Mouse (Mus musculus): ENCODE results near the gene Tuba1c. TPM values are rescaled to one million over a fixed set of nuclear protein-coding genes. Genes with fewer than 3 reads are reported as not detected.

The Tuba1c gene
- polyA plus RNA-seq, 1 experiment: 976 TPM

- Histone ChIP-seq H3ac (ENCODE audit: control insufficient read depth, insufficient read length, low read depth) (no peak overlapping the region), H3K79me3 (ENCODE audit: low read depth) (no peaks in the 10 kb centered on the region), H3K79me2 (ENCODE audit: control insufficient read depth, insufficient read depth) (peaks cover 4% of the 10 kb centered on the region), H3K4me3 (ENCODE audit: insufficient read depth, poor library complexity, severe bottlenecking) (no peak overlapping the region), H3K36me3 (ENCODE audit: control insufficient read depth, insufficient read depth) (no peaks in the 10 kb centered on the region), H3K27me3 (ENCODE audit: control insufficient read depth, insufficient read depth, insufficient read length) (no peaks in the 10 kb centered on the region)
- TF ChIP-seq CEBPB (IDR thresholded peaks at IDR 0.05; ENCODE audit: low read depth) (no peak), MAX (IDR thresholded peaks at IDR 0.05) (no peak), CTCF (IDR thresholded peaks at IDR 0.05; ENCODE audit: control insufficient read depth, insufficient read depth, insufficient read length) (no peak), MYOD1 (IDR thresholded peaks at IDR 0.05; ENCODE audit: control insufficient read depth, insufficient read length, low read depth) (no peak), MYOG (IDR thresholded peaks at IDR 0.05; ENCODE audit: control insufficient read depth, extremely low read depth, insufficient read length) (no peak), USF1 (IDR thresholded peaks at IDR 0.05; ENCODE audit: low read depth) (no peak), FOSL1 (IDR thresholded peaks at IDR 0.05; ENCODE audit: insufficient read depth, low read length, poor library complexity, severe bottlenecking) (no peak)
These were observed 40.9 kb upstream of the Tuba1c start for GRCm38 (mm10) chr15:98988787-98989186.

GRCm38 (mm10) chr15:98989701-98990430, 39.8 kb upstream of the Tuba1c start:
- Histone ChIP-seq H3K4me3 (ENCODE audit: insufficient read depth, poor library complexity, severe bottlenecking) (no peak overlapping the region), H3K36me3 (ENCODE audit: control insufficient read depth, insufficient read depth) (no peaks in the 10 kb centered on the region), H3K79me3 (ENCODE audit: low read depth) (no peaks in the 10 kb centered on the region), H3K79me2 (ENCODE audit: control insufficient read depth, insufficient read depth) (no peaks in the 10 kb centered on the region), H3ac (ENCODE audit: control insufficient read depth, insufficient read length, low read depth) (no peak overlapping the region), H3K27me3 (ENCODE audit: control insufficient read depth, insufficient read depth, insufficient read length) (no peaks in the 10 kb centered on the region)
- TF ChIP-seq MAX (IDR thresholded peaks at IDR 0.05) (no peak), USF1 (IDR thresholded peaks at IDR 0.05; ENCODE audit: low read depth) (no peak), FOSL1 (IDR thresholded peaks at IDR 0.05; ENCODE audit: insufficient read depth, low read length, poor library complexity, severe bottlenecking) (no peak), MYOG (IDR thresholded peaks at IDR 0.05; ENCODE audit: control insufficient read depth, extremely low read depth, insufficient read length) (no peak), CEBPB (IDR thresholded peaks at IDR 0.05; ENCODE audit: low read depth) (no peak), MYOD1 (IDR thresholded peaks at IDR 0.05; ENCODE audit: control insufficient read depth, insufficient read length, low read depth) (no peak), CTCF (IDR thresholded peaks at IDR 0.05; ENCODE audit: control insufficient read depth, insufficient read depth, insufficient read length) (no peak)

- Histone ChIP-seq H3K27me3 (ENCODE audit: control insufficient read depth, insufficient read depth, insufficient read length) (no peaks in the 10 kb centered on the region), H3K79me2 (ENCODE audit: control insufficient read depth, insufficient read depth) (no peaks in the 10 kb centered on the region), H3K36me3 (ENCODE audit: control insufficient read depth, insufficient read depth) (no peaks in the 10 kb centered on the region), H3K4me3 (ENCODE audit: insufficient read depth, poor library complexity, severe bottlenecking) (peak overlapping the region; percentile 7), H3K79me3 (ENCODE audit: low read depth) (no peaks in the 10 kb centered on the region), H3ac (ENCODE audit: control insufficient read depth, insufficient read length, low read depth) (peak overlapping the region; percentile 21)
- TF ChIP-seq FOSL1 (IDR thresholded peaks at IDR 0.05; ENCODE audit: insufficient read depth, low read length, poor library complexity, severe bottlenecking) (no peak), MYOG (IDR thresholded peaks at IDR 0.05; ENCODE audit: control insufficient read depth, extremely low read depth, insufficient read length) (no peak), MAX (IDR thresholded peaks at IDR 0.05) (no peak), CEBPB (IDR thresholded peaks at IDR 0.05; ENCODE audit: low read depth) (no peak), CTCF (IDR thresholded peaks at IDR 0.05; ENCODE audit: control insufficient read depth, insufficient read depth, insufficient read length) (no peak), USF1 (IDR thresholded peaks at IDR 0.05; ENCODE audit: low read depth) (no peak), MYOD1 (IDR thresholded peaks at IDR 0.05; ENCODE audit: control insufficient read depth, insufficient read length, low read depth) (no peak)
These were observed 38.8 kb upstream of the Tuba1c start for GRCm38 (mm10) chr15:98990669-98991539.

- H3K36me3 ChIP-seq (ENCODE audit: control insufficient read depth, insufficient read depth): no peaks in the 10 kb centered on the region
- no peak overlapping the region for H3ac ChIP-seq (ENCODE audit: control insufficient read depth, insufficient read length, low read depth)
- no peaks in the 10 kb centered on the region for H3K27me3 ChIP-seq (ENCODE audit: control insufficient read depth, insufficient read depth, insufficient read length)
- TF ChIP-seq MAX (IDR thresholded peaks at IDR 0.05): no peak
- TF ChIP-seq MYOD1 (IDR thresholded peaks at IDR 0.05; ENCODE audit: control insufficient read depth, insufficient read length, low read depth): no peak
- TF ChIP-seq FOSL1 (IDR thresholded peaks at IDR 0.05; ENCODE audit: insufficient read depth, low read length, poor library complexity, severe bottlenecking): no peak
- TF ChIP-seq MYOG (IDR thresholded peaks at IDR 0.05; ENCODE audit: control insufficient read depth, extremely low read depth, insufficient read length): no peak
- TF ChIP-seq USF1 (IDR thresholded peaks at IDR 0.05; ENCODE audit: low read depth): no peak
- TF ChIP-seq CEBPB (IDR thresholded peaks at IDR 0.05; ENCODE audit: low read depth): no peak
- TF ChIP-seq CTCF (IDR thresholded peaks at IDR 0.05; ENCODE audit: control insufficient read depth, insufficient read depth, insufficient read length): no peak
- H3K79me2 ChIP-seq (ENCODE audit: control insufficient read depth, insufficient read depth): no peaks in the 10 kb centered on the region
- no peaks in the 10 kb centered on the region for H3K79me3 ChIP-seq (ENCODE audit: low read depth)
- H3K4me3 ChIP-seq (ENCODE audit: insufficient read depth, poor library complexity, severe bottlenecking): no peak overlapping the region
These were observed 38.1 kb upstream of the Tuba1c start for GRCm38 (mm10) chr15:98991540-98992050.

- Histone ChIP-seq H3K27me3 (ENCODE audit: control insufficient read depth, insufficient read depth, insufficient read length) (no peaks in the 10 kb centered on the region), H3K36me3 (ENCODE audit: control insufficient read depth, insufficient read depth) (no peaks in the 10 kb centered on the region), H3K4me3 (ENCODE audit: insufficient read depth, poor library complexity, severe bottlenecking) (peak overlapping the region; percentile 15), H3K79me3 (ENCODE audit: low read depth) (no peaks in the 10 kb centered on the region), H3ac (ENCODE audit: control insufficient read depth, insufficient read length, low read depth) (peak overlapping the region; percentile 42), H3K79me2 (ENCODE audit: control insufficient read depth, insufficient read depth) (no peaks in the 10 kb centered on the region)
- TF ChIP-seq MYOD1 (IDR thresholded peaks at IDR 0.05; ENCODE audit: control insufficient read depth, insufficient read length, low read depth) (peak; percentile 3), MAX (IDR thresholded peaks at IDR 0.05) (peak; percentile 77), USF1 (IDR thresholded peaks at IDR 0.05; ENCODE audit: low read depth) (no peak), FOSL1 (IDR thresholded peaks at IDR 0.05; ENCODE audit: insufficient read depth, low read length, poor library complexity, severe bottlenecking) (no peak), CTCF (IDR thresholded peaks at IDR 0.05; ENCODE audit: control insufficient read depth, insufficient read depth, insufficient read length) (no peak), CEBPB (IDR thresholded peaks at IDR 0.05; ENCODE audit: low read depth) (no peak), MYOG (IDR thresholded peaks at IDR 0.05; ENCODE audit: control insufficient read depth, extremely low read depth, insufficient read length) (no peak)
These were observed 37.4 kb upstream of the Tuba1c start for GRCm38 (mm10) chr15:98992086-98992912.

Data from C2C12 (cell line).